In the genomic region with DNA sequence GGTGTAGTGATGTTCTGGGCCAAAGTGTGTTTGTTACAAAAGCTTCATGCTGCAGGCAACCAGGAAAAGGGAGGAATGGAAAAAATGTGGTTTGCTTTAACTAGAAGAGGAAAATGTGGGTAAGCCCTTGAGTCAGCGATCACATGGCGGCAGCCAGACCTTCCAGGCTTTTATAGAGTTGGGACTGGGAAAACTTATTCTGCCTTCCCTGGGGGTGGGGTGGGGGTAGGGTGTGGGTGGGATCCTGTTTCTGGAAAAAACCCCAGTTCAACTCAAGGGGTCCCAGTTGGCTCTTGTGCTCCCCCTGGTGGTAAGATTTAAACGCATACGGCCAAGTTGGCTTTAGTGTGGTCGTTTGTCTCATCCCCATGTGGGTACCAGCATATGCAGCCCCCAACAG, we compare ENCODE assay signal across 8 mouse cellular contexts. TPM values are rescaled to one million over a fixed set of nuclear protein-coding genes. Genes with fewer than 3 reads are reported as not detected.
DNase-seq lines count a peak whose midpoint lies in the region; ATAC-seq and TF ChIP-seq lines count a peak whose summit lies in the region.

No protein-coding gene starts in this region.

- intact Hi-C loops in left cerebral cortex, postnatal 25 days (cut with DNase I): loop anchor here (1.0 to 5.0 kb wide), 2 partner anchors 72 to 104 kb away; no protein-coding TSS in a partner anchor

- no peaks in the 10 kb centered on the region for H3K4me1 ChIP-seq in cerebellum, adult 2 months (ENCODE audit: control insufficient read depth, insufficient read depth, low read length)
- H3K4me1 ChIP-seq in midbrain, embryonic 10.5 days: peaks cover 19% of the 10 kb centered on the region
- H3K4me1 ChIP-seq in midbrain, embryonic 16.5 days (ENCODE audit: control insufficient read depth, insufficient read depth, low read length): peaks cover 5% of the 10 kb centered on the region; the same call in 1 of the 2 replicates
- H3K4me1 ChIP-seq in embryonic facial prominence, embryonic 14.5 days (ENCODE audit: control insufficient read depth, insufficient read depth, low read length): peaks cover 9% of the 10 kb centered on the region

- WGBS in cerebellum, adult 2 months: 35% methylated on average over 5 of the region's 5 CpGs
- 36% methylated on average over 5 of the region's 5 CpGs for WGBS in midbrain, embryonic 10.5 days
- 43% methylated on average over 5 of the region's 5 CpGs for WGBS in midbrain, embryonic 16.5 days
- WGBS in embryonic facial prominence, embryonic 14.5 days: 14% methylated on average over 5 of the region's 5 CpGs

- H3K9ac ChIP-seq in midbrain, embryonic 16.5 days (ENCODE audit: low read depth, low read length): no peak overlapping the region
- H3K9ac ChIP-seq in embryonic facial prominence, embryonic 14.5 days (ENCODE audit: low read depth, low read length): no peak overlapping the region

- H3K27ac ChIP-seq in cerebellum, adult 2 months (ENCODE audit: insufficient read depth, low read length): no peak overlapping the region
- H3K27ac ChIP-seq in midbrain, embryonic 10.5 days (replicated peaks): no peak overlapping the region
- H3K27ac ChIP-seq in midbrain, embryonic 16.5 days (ENCODE audit: low read length): no peak overlapping the region
- H3K27ac ChIP-seq in embryonic facial prominence, embryonic 14.5 days (replicated peaks; ENCODE audit: low read depth, low read length): peak overlapping the region; percentile 72

- no peak overlapping the region for H3K4me3 ChIP-seq in cerebellum, adult 2 months (replicated peaks; ENCODE audit: insufficient read depth, low read depth, low read length)
- no peak overlapping the region for H3K4me3 ChIP-seq in midbrain, embryonic 10.5 days
- no peak overlapping the region for H3K4me3 ChIP-seq in midbrain, embryonic 16.5 days (ENCODE audit: low read depth, low read length)
- no peak overlapping the region for H3K4me3 ChIP-seq in embryonic facial prominence, embryonic 14.5 days (ENCODE audit: low read depth, low read length)
- no peak overlapping the region for H3K4me3 ChIP-seq in myocyte

- TF ChIP-seq CTCF in cerebellum, adult 2 months (IDR thresholded peaks at IDR 0.05; ENCODE audit: borderline replicate concordance, insufficient read depth, low read depth, low read length): peak; percentile 34; the same call in 1 of the 2 replicates

- no peak overlapping the region for H3ac ChIP-seq in myocyte (ENCODE audit: control insufficient read depth, insufficient read length)

- H3K4me2 ChIP-seq in midbrain, embryonic 16.5 days (ENCODE audit: low read length): no peak overlapping the region
- no peak overlapping the region for H3K4me2 ChIP-seq in embryonic facial prominence, embryonic 14.5 days (ENCODE audit: low read depth, low read length)
- no peak overlapping the region for H3K4me2 ChIP-seq in myocyte (ENCODE audit: low read depth)

- H3K9me3 ChIP-seq in midbrain, embryonic 10.5 days (replicated peaks): no peaks in the 10 kb centered on the region
- no peaks in the 10 kb centered on the region for H3K9me3 ChIP-seq in midbrain, embryonic 16.5 days (replicated peaks; ENCODE audit: control insufficient read depth, low read length, poor library complexity, severe bottlenecking)
- no peaks in the 10 kb centered on the region for H3K9me3 ChIP-seq in embryonic facial prominence, embryonic 14.5 days (ENCODE audit: control insufficient read depth, low read length)

- no peaks in the 10 kb centered on the region; the same call in 1 of the 2 replicates for H3K27me3 ChIP-seq in cerebellum, adult 2 months (ENCODE audit: control insufficient read depth, insufficient read depth, low read length)
- peaks cover 36% of the 10 kb centered on the region for H3K27me3 ChIP-seq in midbrain, embryonic 10.5 days (ENCODE audit: low read depth, poor library complexity, severe bottlenecking)
- H3K27me3 ChIP-seq in midbrain, embryonic 16.5 days (ENCODE audit: control insufficient read depth, insufficient read depth, low read depth, low read length): peaks cover 8% of the 10 kb centered on the region
- no peaks in the 10 kb centered on the region for H3K27me3 ChIP-seq in embryonic facial prominence, embryonic 14.5 days (replicated peaks; ENCODE audit: control insufficient read depth, insufficient read depth, low read length)
- no peaks in the 10 kb centered on the region for H3K27me3 ChIP-seq in myocyte (ENCODE audit: control insufficient read depth, insufficient read depth, insufficient read length)

- no peak for DNase-seq in cerebellum, adult 2 months
- no peak for DNase-seq in cerebellum, adult 9-11 months
- DNase-seq in midbrain, embryonic 10.5 days (ENCODE audit: low spot score): peak; percentile 50
- peak; percentile 86 for DNase-seq in embryonic facial prominence, embryonic 14.5 days (ENCODE audit: low spot score)
- DNase-seq in left cerebral cortex, postnatal 25 days (ENCODE audit: low spot score in 2 of 2): no peak
- DNase-seq in spleen, postnatal 14 days (ENCODE audit: low spot score in 2 of 2): no peak

- ATAC-seq in midbrain, embryonic 16.5 days: no peak
- no peak for ATAC-seq in embryonic facial prominence, embryonic 14.5 days (ENCODE audit: low read depth)

- TF ChIP-seq POLR2A in cerebellum, adult 2 months (IDR thresholded peaks at IDR 0.05; ENCODE audit: borderline replicate concordance, insufficient read depth, low read length): no peak
- no peak for TF ChIP-seq POLR2A in myocyte (IDR thresholded peaks at IDR 0.05; ENCODE audit: insufficient read length, low read depth)

- peaks cover 12% of the 10 kb centered on the region for H3K79me2 ChIP-seq in myocyte (ENCODE audit: control insufficient read depth, insufficient read depth)

- H3K36me3 ChIP-seq in midbrain, embryonic 10.5 days: no peaks in the 10 kb centered on the region
- H3K36me3 ChIP-seq in midbrain, embryonic 16.5 days (ENCODE audit: control insufficient read depth, insufficient read depth, low read length): no peaks in the 10 kb centered on the region
- H3K36me3 ChIP-seq in embryonic facial prominence, embryonic 14.5 days (ENCODE audit: control insufficient read depth, insufficient read depth, low read length): no peaks in the 10 kb centered on the region
- no peaks in the 10 kb centered on the region for H3K36me3 ChIP-seq in myocyte (ENCODE audit: control insufficient read depth, insufficient read depth)

TF ChIP-seq in myocyte, 11 proteins besides CTCF, POLR2A, EP300 and RAD21:
- TF ChIP-seq USF1 (IDR thresholded peaks at IDR 0.05; ENCODE audit: low read depth) (peak; percentile 40), REST (IDR thresholded peaks at IDR 0.05; ENCODE audit: insufficient read depth, insufficient read length) (no peak)

RNA-seq across cellular contexts. Expression of gene Cd9, which starts 3.5 kb away (rescaled TPM):
- polyA plus RNA-seq in cerebellum, adult 2 months (2012; rRNA removed): 91.2 and 96.9 TPM in 2 replicates
- polyA plus RNA-seq in midbrain, embryonic 10.5 days (2016; fragmentation: Nextera tagmentation; extraction: Ambion mirVana): 32.9 and 36.3 TPM in 2 replicates
- 61.7 and 88.0 TPM in 2 replicates for polyA plus RNA-seq in midbrain, embryonic 16.5 days (2015; fragmentation: Nextera tagmentation; extraction: Ambion mirVana)
- 241 and 245 TPM in 2 replicates for polyA plus RNA-seq in embryonic facial prominence, embryonic 14.5 days (2014; fragmentation: Nextera tagmentation; extraction: Ambion mirVana)
- polyA plus RNA-seq in myocyte (2012; fragmentation: generic; extraction: Trizol): 216 TPM
- total RNA-seq in left cerebral cortex, postnatal 25 days (2021): 10 to 100 TPM; 48.6 to 56.9 TPM

RNA-seq across cellular contexts. Expression of gene Vwf, which starts 48.5 kb away (rescaled TPM):
- 15.0 and 20.2 TPM in 2 replicates for polyA plus RNA-seq in cerebellum, adult 2 months (2012; rRNA removed)
- 5.8 and 10.1 TPM in 2 replicates for polyA plus RNA-seq in midbrain, embryonic 10.5 days (2016; fragmentation: Nextera tagmentation; extraction: Ambion mirVana)
- polyA plus RNA-seq in midbrain, embryonic 16.5 days (2015; fragmentation: Nextera tagmentation; extraction: Ambion mirVana): 8.4 and 9.8 TPM in 2 replicates
- 13.4 and 16.0 TPM in 2 replicates for polyA plus RNA-seq in embryonic facial prominence, embryonic 14.5 days (2014; fragmentation: Nextera tagmentation; extraction: Ambion mirVana)
- 1.2 TPM for polyA plus RNA-seq in myocyte (2012; fragmentation: generic; extraction: Trizol)
- 10 to 100 TPM; 12.5 to 17.6 TPM for total RNA-seq in left cerebral cortex, postnatal 25 days (2021)

Comparison
In these comparisons a context has a peak if more than half of its experiments do, and no peak if none do; other contexts are left out.
1. DNase-seq: peak in midbrain, embryonic 10.5 days (single experiment) and embryonic facial prominence, embryonic 14.5 days (single experiment); none in cerebellum, adult 2 months (0 of 2), cerebellum, adult 9-11 months (single experiment), left cerebral cortex, postnatal 25 days (0 of 2) and spleen, postnatal 14 days (0 of 2).